Mouse (Mus musculus): ENCODE results near the gene Tcap. TPM values are rescaled to one million over a fixed set of nuclear protein-coding genes. Genes with fewer than 3 reads are reported as not detected.

Tcap gene
- polyA plus RNA-seq, 1 experiment, result 136 TPM

GRCm38 (mm10) chr11:98386596-98386995, 3.0 kb downstream of the Tcap start:
- H3K4me3 ChIP-seq (replicated peaks; ENCODE audit: extremely low read depth, low read depth, low read length), result no peak overlapping the region
- no peak for DNase-seq
- peaks cover 3% of the 10 kb centered on the region; the same call in 1 of the 2 replicates for H3K4me1 ChIP-seq (ENCODE audit: control insufficient read depth, insufficient read depth, low read length)
- 15% methylated on average over 24 of the region's 24 CpGs for WGBS
- TF ChIP-seq POLR2A (IDR thresholded peaks at IDR 0.05; ENCODE audit: borderline replicate concordance, extremely low read depth, low read depth, low read length) (no peak), CTCF (IDR thresholded peaks at IDR 0.05; ENCODE audit: insufficient read depth, low read length) (no peak)

- WGBS, result 51% methylated on average over 14 of the region's 14 CpGs
- peaks cover 3% of the 10 kb centered on the region; the same call in 1 of the 2 replicates for H3K4me1 ChIP-seq (ENCODE audit: control insufficient read depth, insufficient read depth, low read length)
- TF ChIP-seq POLR2A (IDR thresholded peaks at IDR 0.05; ENCODE audit: borderline replicate concordance, extremely low read depth, low read depth, low read length) (no peak), CTCF (IDR thresholded peaks at IDR 0.05; ENCODE audit: insufficient read depth, low read length) (no peak)
Measured at GRCm38 (mm10) chr11:98387056-98387577, 3.5 kb downstream of the Tcap start.

GRCm38 (mm10) chr11:98388282-98388681, 4.7 kb downstream of the Tcap start:
- TF ChIP-seq POLR2A (IDR thresholded peaks at IDR 0.05; ENCODE audit: borderline replicate concordance, extremely low read depth, low read depth, low read length), result peak; percentile 3; the same call in 1 of the 2 replicates
- TF ChIP-seq CTCF (IDR thresholded peaks at IDR 0.05; ENCODE audit: insufficient read depth, low read length), result 0 out of 2 replicates have a peak, but pooled peaks have one; percentile 13
- Histone ChIP-seq H3K4me3 (replicated peaks; ENCODE audit: extremely low read depth, low read depth, low read length) (no peak overlapping the region), H3K4me1 (ENCODE audit: control insufficient read depth, insufficient read depth, low read length) (peaks cover 5% of the 10 kb centered on the region; the same call in 1 of the 2 replicates)
- no peak for DNase-seq
- WGBS, result 57% methylated on average over 10 of the region's 10 CpGs

More at GRCm38 (mm10) chr11:98387056-98387577, 3.5 kb downstream of the Tcap start:
- DNase-seq, result no peak
- no peak overlapping the region for H3K4me3 ChIP-seq (replicated peaks; ENCODE audit: extremely low read depth, low read depth, low read length)

- Histone ChIP-seq H3K4me3 (replicated peaks; ENCODE audit: extremely low read depth, low read depth, low read length) (no peak overlapping the region), H3K4me1 (ENCODE audit: control insufficient read depth, insufficient read depth, low read length) (peaks cover 8% of the 10 kb centered on the region)
- TF ChIP-seq CTCF (IDR thresholded peaks at IDR 0.05; ENCODE audit: insufficient read depth, low read length) (peak; percentile 68), POLR2A (IDR thresholded peaks at IDR 0.05; ENCODE audit: borderline replicate concordance, extremely low read depth, low read depth, low read length) (no peak)
- 30% methylated on average over 9 of the region's 9 CpGs for WGBS
- DNase-seq, result peak; percentile 57
Measured at GRCm38 (mm10) chr11:98389221-98389780, 5.7 kb downstream of the Tcap start.

GRCm38 (mm10) chr11:98390141-98390540, 6.5 kb downstream of the Tcap start:
- DNase-seq, result no peak
- TF ChIP-seq CTCF (IDR thresholded peaks at IDR 0.05; ENCODE audit: insufficient read depth, low read length) (no peak), POLR2A (IDR thresholded peaks at IDR 0.05; ENCODE audit: borderline replicate concordance, extremely low read depth, low read depth, low read length) (no peak)
- Histone ChIP-seq H3K4me3 (replicated peaks; ENCODE audit: extremely low read depth, low read depth, low read length) (no peak overlapping the region), H3K4me1 (ENCODE audit: control insufficient read depth, insufficient read depth, low read length) (peaks cover 9% of the 10 kb centered on the region)
- WGBS, result 82% methylated on average over 12 of the region's 12 CpGs

- no peak overlapping the region for H3K4me3 ChIP-seq (replicated peaks; ENCODE audit: extremely low read depth, low read depth, low read length)
- no peak for DNase-seq
- peaks cover 11% of the 10 kb centered on the region for H3K4me1 ChIP-seq (ENCODE audit: control insufficient read depth, insufficient read depth, low read length)
- 36% methylated on average over 8 of the region's 8 CpGs for WGBS
- TF ChIP-seq CTCF (IDR thresholded peaks at IDR 0.05; ENCODE audit: insufficient read depth, low read length) (no peak), POLR2A (IDR thresholded peaks at IDR 0.05; ENCODE audit: borderline replicate concordance, extremely low read depth, low read depth, low read length) (no peak)
Measured at GRCm38 (mm10) chr11:98392034-98392433, 8.4 kb downstream of the Tcap start.

- Histone ChIP-seq H3K4me1 (ENCODE audit: control insufficient read depth, insufficient read depth, low read length) (peaks cover 11% of the 10 kb centered on the region), H3K4me3 (replicated peaks; ENCODE audit: extremely low read depth, low read depth, low read length) (no peak overlapping the region)
- WGBS, result 71% methylated on average over 4 of the region's 4 CpGs
- DNase-seq, result no peak
- TF ChIP-seq CTCF (IDR thresholded peaks at IDR 0.05; ENCODE audit: insufficient read depth, low read length) (no peak), POLR2A (IDR thresholded peaks at IDR 0.05; ENCODE audit: borderline replicate concordance, extremely low read depth, low read depth, low read length) (no peak)
Measured at GRCm38 (mm10) chr11:98392645-98393044, 9.0 kb downstream of the Tcap start.

- Histone ChIP-seq H3K4me3 (replicated peaks; ENCODE audit: extremely low read depth, low read depth, low read length) (no peak overlapping the region), H3K4me1 (ENCODE audit: control insufficient read depth, insufficient read depth, low read length) (peaks cover 11% of the 10 kb centered on the region)
- peak; percentile 72 for DNase-seq
- WGBS, result 60% methylated on average over 6 of the region's 6 CpGs
- TF ChIP-seq POLR2A (IDR thresholded peaks at IDR 0.05; ENCODE audit: borderline replicate concordance, extremely low read depth, low read depth, low read length) (no peak), CTCF (IDR thresholded peaks at IDR 0.05; ENCODE audit: insufficient read depth, low read length) (no peak)
Measured at GRCm38 (mm10) chr11:98393317-98393716, 9.7 kb downstream of the Tcap start.

GRCm38 (mm10) chr11:98394301-98394700, 10.7 kb downstream of the Tcap start:
- Histone ChIP-seq H3K4me3 (replicated peaks; ENCODE audit: extremely low read depth, low read depth, low read length) (no peak overlapping the region), H3K4me1 (ENCODE audit: control insufficient read depth, insufficient read depth, low read length) (peaks cover 11% of the 10 kb centered on the region)
- no peak for TF ChIP-seq CTCF (IDR thresholded peaks at IDR 0.05; ENCODE audit: insufficient read depth, low read length)
- TF ChIP-seq POLR2A (IDR thresholded peaks at IDR 0.05; ENCODE audit: borderline replicate concordance, extremely low read depth, low read depth, low read length), result no peak
- no peak for DNase-seq
- 37% methylated on average over 6 of the region's 6 CpGs for WGBS

GRCm38 (mm10) chr11:98395041-98395440, 11.4 kb downstream of the Tcap start:
- peaks cover 11% of the 10 kb centered on the region for H3K4me1 ChIP-seq (ENCODE audit: control insufficient read depth, insufficient read depth, low read length)
- 33% methylated on average over 4 of the region's 4 CpGs for WGBS
- no peak for DNase-seq
- no peak for TF ChIP-seq CTCF (IDR thresholded peaks at IDR 0.05; ENCODE audit: insufficient read depth, low read length)
- no peak for TF ChIP-seq POLR2A (IDR thresholded peaks at IDR 0.05; ENCODE audit: borderline replicate concordance, extremely low read depth, low read depth, low read length)
- H3K4me3 ChIP-seq (replicated peaks; ENCODE audit: extremely low read depth, low read depth, low read length), result no peak overlapping the region
